Mouse (Mus musculus) stomach, postnatal 0 days (tissue): ENCODE measurements around the gene Lpp.

Experiments used
- CTCF ChIP-seq: IDR thresholded peaks from 2 replicates; pipeline ENCODE4 v1.5.1; 2016; ENCODE audit warnings: antibody characterized with exemption, low read depth, mild to moderate bottlenecking, moderate library complexity
- EP300 ChIP-seq: optimal IDR thresholded peaks from 2 replicates; pipeline ENCODE3; 2016; ENCODE audit warnings: antibody characterized with exemption

DNA sequence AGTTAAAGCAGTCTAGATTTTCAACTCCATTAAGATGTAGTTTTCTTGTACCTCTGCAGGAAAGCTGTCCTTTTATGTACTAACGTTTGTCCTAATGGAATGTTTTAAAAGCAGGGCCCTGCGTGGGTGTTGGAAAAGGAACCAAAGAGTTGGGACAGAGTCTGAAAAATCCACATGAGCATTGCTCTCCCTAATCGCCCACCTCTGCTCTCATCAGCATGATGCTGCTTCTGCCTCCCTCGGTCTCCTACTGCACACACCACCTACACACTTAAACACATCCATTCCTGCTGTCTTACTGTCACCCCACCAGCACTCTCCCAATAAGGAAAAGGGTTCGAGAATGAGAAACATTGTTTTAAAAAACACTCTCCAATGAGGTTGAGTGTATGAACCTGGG is 501.9 kb downstream of the Lpp start:
- TF ChIP-seq CTCF (no peak), EP300 (no peak)
